Mouse (Mus musculus): Measurements from ENCODE around the gene Serpina1b.
"Not testable (repeated sequence)": the region's sequence is repeated elsewhere in the genome, so short reads cannot be mapped to it uniquely, and the experiment has no call there.

Serpina1b gene

GRCm38 (mm10) chr12:103700144-103700750, 129.9 kb downstream of the Serpina1b start:
- no peak for DNase-seq (ENCODE audit: low spot score)

GRCm38 (mm10) chr12:103695429-103695828, 134.7 kb downstream of the Serpina1b start, which contains the start of gene Serpina1f:
TSS of gene Serpina1f (minus strand) at chr12:103695529.
- DNase-seq (ENCODE audit: low spot score): no peak

GRCm38 (mm10) chr12:103688221-103688814, 141.9 kb downstream of the Serpina1b start:
- peak; percentile 2 for DNase-seq (ENCODE audit: low spot score)

GRCm38 (mm10) chr12:103687021-103687420, 143.2 kb downstream of the Serpina1b start:
- DNase-seq (ENCODE audit: low spot score): no peak

GRCm38 (mm10) chr12:103686050-103686449, 144.1 kb downstream of the Serpina1b start:
- no peak for DNase-seq (ENCODE audit: low spot score)

- no peak for DNase-seq (ENCODE audit: low spot score)
Observed at GRCm38 (mm10) chr12:103685386-103685785, 144.8 kb downstream of the Serpina1b start.

- no peak for DNase-seq (ENCODE audit: low spot score)
Observed at GRCm38 (mm10) chr12:103683775-103684174, 146.4 kb downstream of the Serpina1b start.

- DNase-seq (ENCODE audit: low spot score): no peak
Observed at GRCm38 (mm10) chr12:103681739-103682138, 148.4 kb downstream of the Serpina1b start.

GRCm38 (mm10) chr12:103681169-103681568, 149.0 kb downstream of the Serpina1b start:
- no peak for DNase-seq (ENCODE audit: low spot score)

- DNase-seq (ENCODE audit: low spot score): not testable (repeated sequence)
Observed at GRCm38 (mm10) chr12:103679853-103680252, 150.3 kb downstream of the Serpina1b start.
